Mouse (Mus musculus): ENCODE results near the gene Cpne7. TPM values are rescaled to one million over a fixed set of nuclear protein-coding genes. Genes with fewer than 3 reads are reported as not detected.

Gene Cpne7
- polyA plus RNA-seq, 1 experiment from 2014 or later: 0.45 TPM

GRCm38 (mm10) chr8:123141741-123142462 lies 24.7 kb downstream of the Cpne7 start:
- Histone ChIP-seq H3K9me3 (ENCODE audit: control insufficient read depth, low read length) (no peaks in the 10 kb centered on the region), H3K4me1 (replicated peaks; ENCODE audit: control insufficient read depth, insufficient read depth, low read length) (no peaks in the 10 kb centered on the region), H3K9ac (ENCODE audit: low read depth, low read length) (no peak overlapping the region), H3K27ac (ENCODE audit: low read depth, low read length) (no peak overlapping the region), H3K36me3 (ENCODE audit: control insufficient read depth, insufficient read depth, low read length) (no peaks in the 10 kb centered on the region), H3K4me2 (replicated peaks; ENCODE audit: low read depth, low read length) (no peak overlapping the region), H3K4me3 (ENCODE audit: low read depth, low read length) (no peak overlapping the region), H3K27me3 (ENCODE audit: control insufficient read depth, insufficient read depth, low read length) (no peaks in the 10 kb centered on the region)
- ATAC-seq (ENCODE audit: low FRiP score) (no peak), DNase-seq (ENCODE audit: low spot score) (no peak)
- WGBS: 91% methylated on average over 14 of the region's 14 CpGs

DNA sequence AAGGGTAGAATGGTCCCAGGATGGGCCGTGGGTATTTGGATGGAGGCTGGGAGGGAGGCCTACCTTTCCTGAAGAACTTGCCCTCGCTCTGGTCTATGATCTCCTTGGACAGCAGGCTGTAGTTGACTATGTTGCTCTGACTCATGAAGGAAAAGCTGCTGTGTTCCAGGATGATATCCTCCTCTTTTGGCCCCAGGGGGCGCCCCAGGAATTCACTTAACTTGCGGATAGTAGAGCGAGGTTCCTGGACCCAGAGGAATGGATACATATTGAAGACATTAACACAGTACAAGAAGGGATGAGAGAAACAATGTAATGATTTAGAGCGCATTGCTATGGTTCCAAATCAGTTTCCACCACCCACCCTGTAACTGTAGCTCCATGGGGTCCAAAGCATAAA lies 28.1 kb downstream of the Cpne7 start:
- Histone ChIP-seq H3K4me2 (replicated peaks; ENCODE audit: low read depth, low read length) (no peak overlapping the region), H3K9me3 (ENCODE audit: control insufficient read depth, low read length) (no peaks in the 10 kb centered on the region), H3K4me1 (replicated peaks; ENCODE audit: control insufficient read depth, insufficient read depth, low read length) (no peaks in the 10 kb centered on the region), H3K27ac (ENCODE audit: low read depth, low read length) (no peak overlapping the region), H3K4me3 (ENCODE audit: low read depth, low read length) (no peak overlapping the region), H3K9ac (ENCODE audit: low read depth, low read length) (no peak overlapping the region), H3K27me3 (ENCODE audit: control insufficient read depth, insufficient read depth, low read length) (no peaks in the 10 kb centered on the region), H3K36me3 (ENCODE audit: control insufficient read depth, insufficient read depth, low read length) (no peaks in the 10 kb centered on the region)
- peak; percentile 43 for DNase-seq (ENCODE audit: low spot score)
- 60% methylated on average over 6 of the region's 6 CpGs for WGBS
- no peak for ATAC-seq (ENCODE audit: low FRiP score)

DNA sequence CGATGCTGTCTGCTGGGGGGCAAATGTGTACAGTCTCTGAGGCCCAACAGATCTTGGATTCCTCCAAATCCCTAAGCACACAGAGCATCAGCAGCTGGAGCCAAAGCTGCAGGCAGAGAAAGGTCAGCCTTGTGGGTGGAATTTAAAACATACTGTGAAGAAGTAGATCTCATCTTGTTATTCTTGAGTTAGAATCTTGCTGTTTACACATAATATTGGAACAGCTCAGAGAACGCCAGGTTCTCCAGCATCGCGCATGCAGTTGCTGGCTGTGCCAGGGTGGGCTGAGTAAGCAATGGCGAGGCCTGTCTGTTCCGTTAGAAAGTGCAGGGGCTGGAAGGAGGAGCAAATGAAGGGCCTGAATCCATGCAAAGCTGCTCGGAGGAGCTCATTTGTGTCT lies 29.2 kb downstream of the Cpne7 start:
- H3K27ac ChIP-seq (ENCODE audit: low read depth, low read length): no peak overlapping the region
- H3K4me1 ChIP-seq (replicated peaks; ENCODE audit: control insufficient read depth, insufficient read depth, low read length): no peaks in the 10 kb centered on the region
- ATAC-seq (ENCODE audit: low FRiP score) (no peak), DNase-seq (ENCODE audit: low spot score) (no peak)
- H3K27me3 ChIP-seq (ENCODE audit: control insufficient read depth, insufficient read depth, low read length): no peaks in the 10 kb centered on the region
- no peak overlapping the region for H3K4me3 ChIP-seq (ENCODE audit: low read depth, low read length)
- 86% methylated on average over 7 of the region's 7 CpGs for WGBS
- no peaks in the 10 kb centered on the region for H3K36me3 ChIP-seq (ENCODE audit: control insufficient read depth, insufficient read depth, low read length)
- H3K4me2 ChIP-seq (replicated peaks; ENCODE audit: low read depth, low read length): no peak overlapping the region
- H3K9me3 ChIP-seq (ENCODE audit: control insufficient read depth, low read length): no peaks in the 10 kb centered on the region
- no peak overlapping the region for H3K9ac ChIP-seq (ENCODE audit: low read depth, low read length)

DNA sequence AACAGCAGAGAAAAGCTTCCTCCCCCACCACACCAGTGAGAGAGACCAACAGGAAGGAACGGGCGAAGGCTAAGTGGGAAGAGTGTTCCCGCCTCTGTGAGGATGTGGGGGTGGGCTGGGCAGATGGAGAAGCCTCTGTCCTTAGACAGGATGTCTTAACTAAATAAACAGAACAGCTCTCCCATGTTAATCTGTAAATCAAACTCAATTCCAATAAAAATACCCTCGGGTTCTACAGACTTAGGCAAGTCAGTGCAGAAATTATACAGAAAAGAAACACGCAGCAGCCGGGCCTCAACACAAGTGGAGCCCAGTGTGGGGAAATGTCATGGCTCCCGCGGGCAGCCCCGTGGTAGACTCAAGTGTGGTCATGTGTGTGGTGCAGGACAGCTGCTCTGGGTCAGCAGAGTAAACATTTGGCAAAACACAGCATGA lies 33.6 kb downstream of the Cpne7 start:
- no peak overlapping the region for H3K27ac ChIP-seq (ENCODE audit: low read depth, low read length)
- H3K36me3 ChIP-seq (ENCODE audit: control insufficient read depth, insufficient read depth, low read length): no peaks in the 10 kb centered on the region
- H3K4me2 ChIP-seq (replicated peaks; ENCODE audit: low read depth, low read length): no peak overlapping the region
- H3K4me3 ChIP-seq (ENCODE audit: low read depth, low read length): no peak overlapping the region
- 74% methylated on average over 9 of the region's 9 CpGs for WGBS
- H3K9me3 ChIP-seq (ENCODE audit: control insufficient read depth, low read length): no peaks in the 10 kb centered on the region
- DNase-seq (ENCODE audit: low spot score): no peak
- no peak overlapping the region for H3K9ac ChIP-seq (ENCODE audit: low read depth, low read length)
- no peak for ATAC-seq (ENCODE audit: low FRiP score)
- H3K4me1 ChIP-seq (replicated peaks; ENCODE audit: control insufficient read depth, insufficient read depth, low read length): no peaks in the 10 kb centered on the region
- no peaks in the 10 kb centered on the region for H3K27me3 ChIP-seq (ENCODE audit: control insufficient read depth, insufficient read depth, low read length)

DNA sequence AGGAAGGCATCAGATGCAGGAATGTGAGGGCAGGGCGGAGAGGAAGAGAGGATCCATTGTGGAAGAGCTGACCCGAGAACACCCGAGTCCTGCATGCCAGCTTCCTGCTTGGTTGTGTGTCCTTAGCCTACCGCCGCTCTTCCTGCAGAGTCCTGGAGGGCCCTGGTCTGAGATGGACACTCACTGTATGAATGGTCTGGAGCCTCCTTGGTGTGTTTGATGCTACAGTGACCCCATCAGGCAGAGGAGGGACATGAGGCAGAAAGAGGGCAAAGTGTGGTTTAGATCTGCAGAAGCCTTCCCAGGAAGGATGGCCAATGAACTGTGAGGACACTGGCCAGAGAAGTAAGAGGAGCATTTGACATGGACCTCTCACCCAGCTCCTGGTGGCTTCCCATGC lies 38.0 kb downstream of the Cpne7 start:
- ATAC-seq (ENCODE audit: low FRiP score): no peak
- no peaks in the 10 kb centered on the region for H3K36me3 ChIP-seq (ENCODE audit: control insufficient read depth, insufficient read depth, low read length)
- H3K9me3 ChIP-seq (ENCODE audit: control insufficient read depth, low read length): no peaks in the 10 kb centered on the region
- WGBS: 79% methylated on average over 5 of the region's 5 CpGs
- H3K4me2 ChIP-seq (replicated peaks; ENCODE audit: low read depth, low read length): no peak overlapping the region
- H3K27ac ChIP-seq (ENCODE audit: low read depth, low read length): no peak overlapping the region
- no peak overlapping the region for H3K9ac ChIP-seq (ENCODE audit: low read depth, low read length)
- H3K4me3 ChIP-seq (ENCODE audit: low read depth, low read length): no peak overlapping the region
- DNase-seq (ENCODE audit: low spot score): no peak
- H3K4me1 ChIP-seq (replicated peaks; ENCODE audit: control insufficient read depth, insufficient read depth, low read length): no peaks in the 10 kb centered on the region
- H3K27me3 ChIP-seq (ENCODE audit: control insufficient read depth, insufficient read depth, low read length): no peaks in the 10 kb centered on the region

- ATAC-seq (ENCODE audit: low FRiP score) (no peak), DNase-seq (ENCODE audit: low spot score) (no peak)
- Histone ChIP-seq H3K4me3 (ENCODE audit: low read depth, low read length) (no peak overlapping the region), H3K27ac (ENCODE audit: low read depth, low read length) (no peak overlapping the region), H3K9ac (ENCODE audit: low read depth, low read length) (no peak overlapping the region), H3K4me2 (replicated peaks; ENCODE audit: low read depth, low read length) (no peak overlapping the region), H3K36me3 (ENCODE audit: control insufficient read depth, insufficient read depth, low read length) (no peaks in the 10 kb centered on the region), H3K9me3 (ENCODE audit: control insufficient read depth, low read length) (no peaks in the 10 kb centered on the region), H3K27me3 (ENCODE audit: control insufficient read depth, insufficient read depth, low read length) (no peaks in the 10 kb centered on the region), H3K4me1 (replicated peaks; ENCODE audit: control insufficient read depth, insufficient read depth, low read length) (no peaks in the 10 kb centered on the region)
- 87% methylated on average over 9 of the region's 9 CpGs for WGBS
Observed at GRCm38 (mm10) chr8:123156070-123156773, 39.0 kb downstream of the Cpne7 start.

DNA sequence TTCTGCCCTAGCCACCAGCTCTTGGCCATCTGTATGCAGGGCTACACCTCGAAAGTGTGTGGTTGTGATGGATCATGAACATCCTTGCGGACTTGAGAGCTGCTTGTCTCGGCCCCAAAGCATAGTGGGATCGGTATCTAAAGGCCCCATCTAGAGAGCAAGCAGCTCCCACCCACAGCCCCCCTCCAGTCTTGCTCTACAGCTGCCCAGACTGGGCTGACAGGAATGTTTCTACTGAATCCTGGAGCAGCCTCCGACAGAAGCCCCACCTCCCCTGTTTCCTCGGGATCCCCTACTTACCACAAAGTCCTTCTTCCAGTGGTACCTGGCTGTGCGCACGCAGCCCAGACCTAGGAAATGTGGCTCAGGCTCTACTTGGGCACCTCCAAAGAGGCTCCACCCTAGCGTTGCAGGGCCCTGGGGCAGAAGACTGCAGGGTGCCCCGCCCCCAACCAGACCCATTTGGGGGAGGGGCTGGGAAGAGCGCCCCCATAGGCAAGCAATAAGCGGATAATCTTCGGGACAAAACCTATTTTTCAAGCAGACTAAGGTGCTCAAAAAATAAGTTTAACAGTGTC lies 40.8 kb downstream of the Cpne7 start, which contains the start of gene Sult5a1:
Gene Sult5a1, minus strand, starts transcription at position 428 of the 578 bp plus-strand sequence.
- no peak within 1 kb of the TSS for H3K4me3 ChIP-seq (ENCODE audit: low read depth, low read length)
- ATAC-seq (ENCODE audit: low FRiP score): no peak
- no peaks in the 10 kb centered on the region for H3K27me3 ChIP-seq (ENCODE audit: control insufficient read depth, insufficient read depth, low read length)
- H3K4me1 ChIP-seq (replicated peaks; ENCODE audit: control insufficient read depth, insufficient read depth, low read length): no peaks in the 10 kb centered on the region
- H3K9ac ChIP-seq (ENCODE audit: low read depth, low read length): no peak within 1 kb of the TSS
- 34% methylated on average over 13 of the region's 13 CpGs for WGBS
- no peak within 1 kb of the TSS for H3K4me2 ChIP-seq (replicated peaks; ENCODE audit: low read depth, low read length)
- H3K9me3 ChIP-seq (ENCODE audit: control insufficient read depth, low read length): no peaks in the 10 kb centered on the region
- no peak within 1 kb of the TSS for H3K27ac ChIP-seq (ENCODE audit: low read depth, low read length)
- H3K36me3 ChIP-seq (ENCODE audit: control insufficient read depth, insufficient read depth, low read length): no peaks in the 10 kb centered on the region
- peak; percentile 20 for DNase-seq (ENCODE audit: low spot score)

- H3K4me1 ChIP-seq (replicated peaks; ENCODE audit: control insufficient read depth, insufficient read depth, low read length): no peaks in the 10 kb centered on the region
- WGBS: 60% methylated on average over 3 of the region's 3 CpGs
- no peak overlapping the region for H3K27ac ChIP-seq (ENCODE audit: low read depth, low read length)
- H3K4me3 ChIP-seq (ENCODE audit: low read depth, low read length): no peak overlapping the region
- peak; percentile 54 for DNase-seq (ENCODE audit: low spot score)
- H3K4me2 ChIP-seq (replicated peaks; ENCODE audit: low read depth, low read length): no peak overlapping the region
- H3K36me3 ChIP-seq (ENCODE audit: control insufficient read depth, insufficient read depth, low read length): no peaks in the 10 kb centered on the region
- no peak for ATAC-seq (ENCODE audit: low FRiP score)
- H3K27me3 ChIP-seq (ENCODE audit: control insufficient read depth, insufficient read depth, low read length): no peaks in the 10 kb centered on the region
- no peaks in the 10 kb centered on the region for H3K9me3 ChIP-seq (ENCODE audit: control insufficient read depth, low read length)
- no peak overlapping the region for H3K9ac ChIP-seq (ENCODE audit: low read depth, low read length)
Observed at GRCm38 (mm10) chr8:123181391-123181790, 64.2 kb downstream of the Cpne7 start.
